Mouse (Mus musculus) kidney, adult 10 weeks (tissue): ENCODE data around the gene I0C0044D17Rik. TPM values are rescaled to one million over a fixed set of nuclear protein-coding genes. Genes with fewer than 3 reads are reported as not detected.

Source experiments
- polyA plus RNA-seq: library from polyadenylated mRNA; stranded (reverse); fragments of 350-450 nt; fragmentation: Illumina TruSeq; extraction: RNeasy Lipid Tissue Mini Kit (QIAGEN cat#74804); gene quantifications from one replicate; pipeline ENCODE4 v1.2.3, GENCODE M21; 2014; ENCODE audit warnings: low read depth, low replicate concordance

I0C0044D17Rik gene
- polyA plus RNA-seq, result not detected

GRCm38 (mm10) chr4:98823740-98824139, at the start of gene I0C0044D17Rik:
Gene I0C0044D17Rik (minus strand): TSS chr4:98823840.

DNA sequence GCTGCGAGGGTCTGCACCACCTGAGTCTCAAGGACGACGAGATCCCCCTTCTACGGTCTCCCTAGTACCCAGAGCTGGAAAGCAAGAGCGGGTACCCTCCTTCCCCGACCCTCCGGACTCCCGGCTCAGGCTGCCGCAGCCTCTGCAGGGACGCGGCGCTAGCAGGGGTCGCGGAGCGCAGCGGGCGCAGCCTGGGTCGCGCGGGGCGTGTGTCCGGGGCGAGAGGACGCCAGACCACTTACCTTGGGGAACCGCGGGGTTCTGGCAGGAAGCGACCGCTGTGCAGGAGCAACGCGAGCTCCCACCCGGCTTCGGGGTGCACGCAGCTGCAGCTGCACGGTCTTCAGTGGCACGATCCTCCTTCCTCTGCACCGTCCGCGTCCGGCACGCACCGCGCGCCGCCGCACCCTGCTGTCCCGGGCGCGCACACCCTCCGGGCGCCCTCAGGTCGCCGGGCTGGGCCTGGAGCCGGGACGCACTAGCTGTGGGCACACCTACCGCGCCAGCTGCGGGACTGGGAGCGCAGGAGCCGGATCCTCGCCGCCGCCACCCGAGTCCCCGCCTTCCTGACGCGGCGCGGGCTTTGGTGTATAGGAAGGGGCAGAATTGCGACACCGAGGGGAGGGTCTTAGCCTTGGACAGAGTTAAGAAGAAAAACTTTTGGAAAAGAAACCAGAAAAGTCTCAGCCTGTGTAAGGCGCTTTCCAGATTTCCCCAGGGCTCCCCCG, 6.3 kb downstream of the I0C0044D17Rik start, which contains the start of gene Kank4:
Gene Kank4, minus strand, starts transcription at position 354 of the 728 bp plus-strand sequence.

Other genes with a start within 250 kb of the I0C0044D17Rik start
- gene L1td1, start 97.1 kb downstream of the I0C0044D17Rik start, polyA plus RNA-seq, result not detected
- 2.8 TPM for gene Kank4, start 6.3 kb downstream of the I0C0044D17Rik start, polyA plus RNA-seq
- gene Usp1, start 100.0 kb upstream of the I0C0044D17Rik start, polyA plus RNA-seq, result 78.3 TPM
- 136 TPM for gene Angptl3, start 207.1 kb upstream of the I0C0044D17Rik start, polyA plus RNA-seq